Mouse (Mus musculus): ENCODE results near the gene Tceal9. TPM values are rescaled to one million over a fixed set of nuclear protein-coding genes. Genes with fewer than 3 reads are reported as not detected.
"Not testable (repeated sequence)": the region's sequence is repeated elsewhere in the genome, so short reads cannot be mapped to it uniquely, and the experiment has no call there.

Tceal9 gene
- polyA plus RNA-seq, 1 experiment from 2014 or later: 303 TPM

DNA sequence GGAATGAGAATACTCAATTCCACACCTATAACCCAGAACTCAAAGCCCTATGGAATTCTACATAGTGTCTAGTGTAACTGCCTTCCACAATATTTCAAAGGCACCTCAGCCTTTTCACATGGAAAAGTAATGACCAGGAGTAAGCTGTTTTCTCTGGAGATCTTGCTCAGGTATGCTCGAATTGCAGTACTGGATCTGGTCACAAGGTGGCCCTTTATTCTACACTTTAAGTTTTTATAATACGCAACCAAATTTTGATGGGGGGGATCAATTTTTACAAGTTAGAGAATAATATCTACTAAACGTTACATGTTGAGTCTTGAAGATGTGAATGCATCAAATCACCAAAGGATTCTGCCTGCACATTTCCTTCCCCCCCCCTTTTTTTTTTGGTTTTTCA lies 6.8 kb upstream of the Tceal9 start:
- Histone ChIP-seq H3K27me3 (no peaks in the 10 kb centered on the region), H3K4me2 (no peak overlapping the region), H3K36me3 (no peaks in the 10 kb centered on the region), H3K27ac (replicated peaks) (no peak overlapping the region), H3K4me3 (no peak overlapping the region), H3K9me3 (no peaks in the 10 kb centered on the region), H3K4me1 (replicated peaks) (no peaks in the 10 kb centered on the region), H3K9ac (no peak overlapping the region)
- WGBS: 49% methylated on average over 3 of the region's 3 CpGs
- ATAC-seq (ENCODE audit: low read depth): no peak

GRCm38 (mm10) chrX:136243181-136243580 lies 1.7 kb upstream of the Tceal9 start:
- H3K4me2 ChIP-seq: no peak overlapping the region
- H3K27me3 ChIP-seq: no peaks in the 10 kb centered on the region
- H3K9ac ChIP-seq: no peak overlapping the region
- no peak overlapping the region for H3K4me3 ChIP-seq
- 0 out of 2 replicates have a peak, but pooled peaks cover 8% of the 10 kb centered on the region for H3K4me1 ChIP-seq (replicated peaks)
- no peak overlapping the region for H3K27ac ChIP-seq (replicated peaks)
- no peaks in the 10 kb centered on the region for H3K9me3 ChIP-seq
- H3K36me3 ChIP-seq: no peaks in the 10 kb centered on the region
- no peak for ATAC-seq (ENCODE audit: low read depth)
- WGBS: 82% methylated on average over 2 of the region's 2 CpGs

- ATAC-seq (ENCODE audit: low read depth): peak; percentile 81
- no peaks in the 10 kb centered on the region for H3K9me3 ChIP-seq
- H3K4me2 ChIP-seq: peak overlapping the region; percentile 54
- peak overlapping the region; percentile 59 for H3K4me3 ChIP-seq
- peak overlapping the region; percentile 79 for H3K9ac ChIP-seq
- peak overlapping the region; percentile 87 for H3K27ac ChIP-seq (replicated peaks)
- H3K4me1 ChIP-seq (replicated peaks): 0 out of 2 replicates have a peak, but pooled peaks cover 8% of the 10 kb centered on the region
- no peaks in the 10 kb centered on the region for H3K36me3 ChIP-seq
- H3K27me3 ChIP-seq: no peaks in the 10 kb centered on the region
- WGBS: 17% methylated on average over 15 of the region's 15 CpGs
Measured at GRCm38 (mm10) chrX:136245521-136246071, 717 bp downstream of the Tceal9 start.

GRCm38 (mm10) chrX:136248811-136249210 lies 3.9 kb downstream of the Tceal9 start:
- Histone ChIP-seq H3K4me1 (replicated peaks) (0 out of 2 replicates have a peak, but pooled peaks cover 8% of the 10 kb centered on the region), H3K9ac (no peak overlapping the region), H3K36me3 (no peaks in the 10 kb centered on the region), H3K27ac (replicated peaks) (no peak overlapping the region), H3K4me2 (no peak overlapping the region), H3K4me3 (no peak overlapping the region), H3K27me3 (no peaks in the 10 kb centered on the region), H3K9me3 (no peaks in the 10 kb centered on the region)
- no peak for ATAC-seq (ENCODE audit: low read depth)
- WGBS: 72% methylated on average over 6 of the region's 6 CpGs

DNA sequence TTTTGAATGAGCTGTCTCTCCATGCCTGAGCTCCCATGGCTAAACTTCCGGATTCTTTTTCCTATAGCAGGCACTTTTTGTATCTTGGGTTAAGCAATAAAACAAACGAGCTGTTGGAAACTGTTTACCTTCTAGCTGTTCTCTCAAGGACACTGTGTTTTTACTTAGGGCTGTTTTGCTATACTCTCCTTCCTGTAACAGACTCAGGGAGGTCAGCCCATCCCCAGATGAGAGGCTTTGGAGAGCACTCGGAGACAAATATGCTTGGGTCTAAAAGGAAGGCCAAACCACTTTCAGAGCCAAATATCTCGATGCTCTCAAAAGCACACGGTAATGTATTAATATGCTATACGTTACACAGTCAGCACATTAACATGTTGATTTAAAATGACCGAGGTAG lies 4.8 kb downstream of the Tceal9 start:
- no peak overlapping the region for H3K4me2 ChIP-seq
- ATAC-seq (ENCODE audit: low read depth): no peak
- H3K9me3 ChIP-seq: no peaks in the 10 kb centered on the region
- H3K9ac ChIP-seq: no peak overlapping the region
- no peak overlapping the region for H3K27ac ChIP-seq (replicated peaks)
- no peaks in the 10 kb centered on the region for H3K36me3 ChIP-seq
- H3K4me1 ChIP-seq (replicated peaks): 0 out of 2 replicates have a peak, but pooled peaks cover 8% of the 10 kb centered on the region
- 80% methylated on average over 7 of the region's 7 CpGs for WGBS
- H3K4me3 ChIP-seq: no peak overlapping the region
- H3K27me3 ChIP-seq: no peaks in the 10 kb centered on the region

DNA sequence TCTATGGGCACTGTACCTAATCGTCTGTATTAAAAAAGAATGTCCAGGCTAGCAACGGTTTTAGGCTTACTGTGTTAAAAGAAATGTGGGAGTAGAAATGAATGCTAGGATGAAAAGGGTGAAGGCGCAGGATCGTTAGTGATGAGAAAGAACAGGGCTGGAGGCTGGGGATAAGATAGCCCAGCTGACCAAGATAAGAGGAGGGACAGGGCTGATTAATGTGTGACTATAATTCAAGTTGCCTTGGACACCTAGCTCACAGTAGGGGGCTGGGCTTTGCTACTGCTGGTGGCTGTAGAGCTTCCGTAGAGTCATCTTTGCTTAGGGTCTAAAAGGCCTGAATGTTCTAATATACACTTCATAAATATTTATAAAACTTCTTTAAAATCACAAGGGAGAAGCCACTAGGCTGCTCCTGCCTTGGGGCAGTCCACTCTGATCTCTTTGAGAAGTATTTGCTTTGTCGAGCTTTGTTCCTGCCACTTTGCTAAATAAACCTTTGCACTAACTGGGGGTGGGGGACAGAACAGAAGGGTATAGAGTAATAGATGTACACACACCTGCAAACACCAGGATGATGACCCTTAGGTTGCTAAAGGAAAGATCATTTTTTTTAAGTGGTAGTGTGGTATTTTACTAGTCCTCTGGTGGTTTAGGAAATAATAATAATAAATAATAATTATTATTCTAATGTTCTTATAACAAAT lies 7.3 kb downstream of the Tceal9 start:
- no peak for ATAC-seq (ENCODE audit: low read depth)
- Histone ChIP-seq H3K9me3 (no peaks in the 10 kb centered on the region), H3K27me3 (no peaks in the 10 kb centered on the region), H3K4me2 (no peak overlapping the region), H3K4me1 (replicated peaks) (0 out of 2 replicates have a peak, but pooled peaks cover 3% of the 10 kb centered on the region), H3K9ac (no peak overlapping the region), H3K36me3 (no peaks in the 10 kb centered on the region), H3K27ac (replicated peaks) (no peak overlapping the region), H3K4me3 (no peak overlapping the region)
- WGBS: 62% methylated on average over 6 of the region's 6 CpGs

DNA sequence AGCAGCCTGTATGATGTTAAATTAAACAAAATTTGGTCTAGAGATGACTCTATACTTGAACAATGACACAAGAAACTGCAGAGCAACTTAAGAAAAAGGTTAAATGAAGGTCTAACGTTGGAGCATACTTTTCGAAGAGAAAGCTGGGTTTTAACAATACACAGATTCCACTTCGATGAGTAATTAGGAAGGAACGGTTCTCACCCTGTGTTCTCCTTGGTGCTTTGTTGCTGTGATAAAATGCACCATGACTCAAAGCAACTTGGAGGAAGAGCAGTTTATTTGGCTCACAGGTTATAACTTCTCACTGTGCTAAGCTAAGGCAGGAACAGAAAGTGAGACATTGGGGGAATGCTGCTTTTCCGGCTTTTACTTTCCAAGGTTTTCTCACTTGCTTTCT lies 22.8 kb downstream of the Tceal9 start:
- H3K27me3 ChIP-seq: peaks cover 6% of the 10 kb centered on the region; the same call in 1 of the 2 replicates
- no peak overlapping the region for H3K27ac ChIP-seq (replicated peaks)
- H3K9ac ChIP-seq: no peak overlapping the region
- H3K36me3 ChIP-seq: no peaks in the 10 kb centered on the region
- 69% methylated on average over 5 of the region's 5 CpGs for WGBS
- H3K4me2 ChIP-seq: no peak overlapping the region
- ATAC-seq (ENCODE audit: low read depth): no peak
- H3K4me3 ChIP-seq: no peak overlapping the region
- H3K9me3 ChIP-seq: no peaks in the 10 kb centered on the region
- peaks cover 16% of the 10 kb centered on the region for H3K4me1 ChIP-seq (replicated peaks)

DNA sequence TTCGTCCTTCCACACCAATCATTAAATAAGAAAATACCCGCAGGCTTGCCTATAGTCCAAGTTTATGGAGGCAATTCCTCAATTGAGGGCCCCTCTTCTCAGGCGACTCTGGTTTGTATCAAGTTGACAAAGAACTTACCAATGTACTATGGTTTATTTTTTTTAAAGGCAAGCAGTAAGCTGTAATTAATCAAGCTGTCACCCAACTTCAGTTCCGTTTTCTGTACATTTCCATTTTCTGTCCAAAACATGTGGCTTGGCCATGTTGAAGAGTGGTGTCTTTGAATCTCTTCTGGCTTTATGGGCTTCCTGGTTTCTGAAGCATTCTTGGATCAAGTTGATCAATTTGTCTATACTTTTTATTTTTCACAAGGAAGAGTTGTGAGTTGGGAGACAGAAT lies 23.3 kb downstream of the Tceal9 start:
- H3K27me3 ChIP-seq: peaks cover 1% of the 10 kb centered on the region; the same call in 1 of the 2 replicates
- WGBS: 60% methylated on average over 4 of the region's 4 CpGs
- H3K9ac ChIP-seq: no peak overlapping the region
- H3K4me3 ChIP-seq: no peak overlapping the region
- ATAC-seq (ENCODE audit: low read depth): no peak
- H3K9me3 ChIP-seq: no peaks in the 10 kb centered on the region
- peaks cover 16% of the 10 kb centered on the region for H3K4me1 ChIP-seq (replicated peaks)
- no peaks in the 10 kb centered on the region for H3K36me3 ChIP-seq
- H3K4me2 ChIP-seq: no peak overlapping the region
- no peak overlapping the region for H3K27ac ChIP-seq (replicated peaks)

- H3K4me3 ChIP-seq: peak within 1 kb of the TSS; percentile 45
- not testable (repeated sequence) for H3K9me3 ChIP-seq, H3K36me3 ChIP-seq, H3K27me3 ChIP-seq
- peak within 1 kb of the TSS; percentile 71 for H3K9ac ChIP-seq
- peak; percentile 97 for ATAC-seq (ENCODE audit: low read depth)
- H3K4me1 ChIP-seq (replicated peaks): peaks cover 16% of the 10 kb centered on the region
- WGBS: 83% methylated on average over 4 of the region's 30 CpGs
- peak within 1 kb of the TSS; percentile 56 for H3K4me2 ChIP-seq
- peak within 1 kb of the TSS; percentile 80 for H3K27ac ChIP-seq (replicated peaks)
Measured at GRCm38 (mm10) chrX:136269743-136270392, 25.0 kb downstream of the Tceal9 start, which contains the start of gene Bex3. TSS of gene Bex3 (plus strand) at chrX:136270253.

DNA sequence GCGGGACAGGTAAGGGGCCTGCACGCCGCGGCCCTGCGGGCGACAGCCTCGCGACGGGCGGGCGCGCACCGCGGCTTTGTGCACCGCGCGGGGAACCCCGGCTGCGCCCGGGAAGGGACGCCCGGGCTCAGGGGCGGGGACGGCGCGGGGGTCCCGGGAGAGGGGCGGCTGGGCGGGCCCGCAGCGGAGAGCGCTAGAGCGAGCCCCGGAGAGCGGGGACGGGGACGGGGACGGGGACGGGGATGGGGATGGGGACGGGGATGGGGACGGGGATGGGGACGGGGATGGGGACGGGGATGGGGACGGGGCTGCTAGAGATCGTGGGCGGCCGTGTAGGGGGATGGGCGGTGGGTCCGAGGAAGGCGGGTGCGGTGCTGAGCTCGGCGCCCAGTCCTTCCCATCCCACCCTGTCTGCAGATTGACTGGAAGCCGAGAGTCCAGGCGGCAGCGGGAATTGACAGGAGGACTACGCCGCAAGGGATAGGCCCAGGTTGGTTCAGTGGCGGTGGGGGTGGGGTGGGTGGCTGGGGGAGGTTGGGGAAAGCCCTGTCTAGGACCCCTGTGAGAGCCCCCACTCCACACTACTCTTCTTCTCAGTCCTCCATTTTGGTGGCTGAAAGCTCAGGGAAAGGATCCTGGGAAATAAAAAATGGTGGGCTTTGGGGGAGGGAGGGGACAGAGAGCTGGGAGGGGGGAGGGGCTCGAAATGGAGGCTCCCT lies 25.7 kb downstream of the Tceal9 start:
- H3K27me3 ChIP-seq, H3K36me3 ChIP-seq, H3K9me3 ChIP-seq: not testable (repeated sequence)
- WGBS: 21% methylated on average over 13 of the region's 60 CpGs
- H3K4me3 ChIP-seq: peak overlapping the region; percentile 45
- peak overlapping the region; percentile 71 for H3K9ac ChIP-seq
- H3K4me2 ChIP-seq: peak overlapping the region; percentile 56
- peaks cover 16% of the 10 kb centered on the region for H3K4me1 ChIP-seq (replicated peaks)
- peak; percentile 79 for ATAC-seq (ENCODE audit: low read depth)
- peak overlapping the region; percentile 80 for H3K27ac ChIP-seq (replicated peaks)

DNA sequence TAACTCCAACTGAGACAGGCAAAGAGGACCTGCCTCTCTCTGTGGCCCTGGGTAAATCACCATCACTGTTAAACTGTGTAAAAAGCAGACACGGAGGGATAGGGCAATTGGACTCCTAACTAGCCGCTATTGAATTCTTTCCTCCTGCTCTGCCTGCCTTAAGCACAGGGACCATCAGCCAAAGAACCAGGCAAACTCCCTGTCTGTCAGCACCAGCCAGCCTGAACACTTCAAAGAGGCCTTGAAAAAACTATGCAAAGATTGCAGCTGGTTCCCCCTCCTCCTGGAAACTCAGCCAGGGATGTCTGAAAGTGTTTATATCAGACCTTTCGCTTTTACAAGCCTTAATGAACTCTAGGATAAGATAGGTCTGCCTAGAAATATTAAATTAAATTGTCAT lies 29.7 kb downstream of the Tceal9 start:
- H3K4me3 ChIP-seq: no peak overlapping the region
- no peak for ATAC-seq (ENCODE audit: low read depth)
- no peak overlapping the region for H3K4me2 ChIP-seq
- H3K4me1 ChIP-seq (replicated peaks): peaks cover 16% of the 10 kb centered on the region
- WGBS: 22% methylated on average over 3 of the region's 3 CpGs
- peaks cover 4% of the 10 kb centered on the region; the same call in 1 of the 2 replicates for H3K27me3 ChIP-seq
- no peaks in the 10 kb centered on the region for H3K9me3 ChIP-seq
- H3K9ac ChIP-seq: no peak overlapping the region
- H3K36me3 ChIP-seq: no peaks in the 10 kb centered on the region
- no peak overlapping the region for H3K27ac ChIP-seq (replicated peaks)

DNA sequence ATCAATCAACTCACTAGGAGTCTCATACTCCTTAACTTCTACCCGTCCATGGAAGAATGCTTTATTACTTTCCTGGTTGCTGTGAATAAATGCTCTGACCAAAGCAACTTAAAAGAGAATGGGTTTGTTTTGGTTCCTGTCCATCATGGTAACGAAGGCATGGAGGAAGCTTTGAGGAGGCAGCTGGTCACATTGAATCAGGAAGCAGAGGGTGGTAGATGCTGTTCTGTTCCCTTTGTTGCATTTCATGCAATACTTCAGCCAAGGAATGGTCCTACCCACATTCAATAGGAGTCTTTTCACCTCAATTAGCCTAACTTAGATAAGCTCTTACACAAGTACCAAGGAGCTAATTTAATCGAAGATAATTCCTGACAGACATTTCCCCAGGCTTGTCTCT lies 30.5 kb downstream of the Tceal9 start:
- Histone ChIP-seq H3K4me1 (replicated peaks) (peaks cover 16% of the 10 kb centered on the region), H3K36me3 (no peaks in the 10 kb centered on the region), H3K9ac (no peak overlapping the region), H3K4me2 (no peak overlapping the region), H3K9me3 (no peaks in the 10 kb centered on the region), H3K27me3 (peaks cover 4% of the 10 kb centered on the region; the same call in 1 of the 2 replicates), H3K4me3 (no peak overlapping the region), H3K27ac (replicated peaks) (no peak overlapping the region)
- ATAC-seq (ENCODE audit: low read depth): no peak
- WGBS: 39% methylated on average over 3 of the region's 3 CpGs
